Mouse (Mus musculus): ENCODE data around the gene Zfp341. TPM values are rescaled to one million over a fixed set of nuclear protein-coding genes. Genes with fewer than 3 reads are reported as not detected.

Zfp341 gene
- 1.3 and 1.5 TPM in 2 replicates for polyA plus RNA-seq (2016; fragmentation: Nextera tagmentation; extraction: Ambion mirVana)

GRCm38 (mm10) chr2:154613118-154614115 is at the start of gene Zfp341, which contains the start of gene 4930519P11Rik:
TSS of gene Zfp341 (plus strand) at chr2:154613297.
TSS of gene 4930519P11Rik (minus strand) at chr2:154613437.
- WGBS = under 1% methylated on average over 96 of the region's 98 CpGs
- H3K4me2 ChIP-seq = peak within 1 kb of the TSS; percentile 67
- ATAC-seq (ENCODE audit: insufficient number of reproducible peaks, insufficient read depth, low FRiP score, low TSS enrichment, low read depth) = peak; percentile 92
- no peaks in the 10 kb centered on the region for H3K36me3 ChIP-seq
- peaks cover 8% of the 10 kb centered on the region for H3K4me1 ChIP-seq (replicated peaks)
- H3K27ac ChIP-seq = peak within 1 kb of the TSS; percentile 96
- H3K27me3 ChIP-seq = peaks cover 6% of the 10 kb centered on the region; the same call in 1 of the 2 replicates
- peak within 1 kb of the TSS; percentile 55 for H3K4me3 ChIP-seq (replicated peaks)
- H3K9ac ChIP-seq (replicated peaks) = peak within 1 kb of the TSS; percentile 75
- no peaks in the 10 kb centered on the region for H3K9me3 ChIP-seq

GRCm38 (mm10) chr2:154563612-154564170 is 49.4 kb upstream of the Zfp341 start:
- 85% methylated on average over 21 of the region's 22 CpGs for WGBS
- ATAC-seq (ENCODE audit: insufficient number of reproducible peaks, insufficient read depth, low FRiP score, low TSS enrichment, low read depth) = no peak
- Histone ChIP-seq H3K9me3 (no peaks in the 10 kb centered on the region), H3K9ac (replicated peaks) (no peak overlapping the region), H3K27ac (peak overlapping the region; percentile 23; the same call in 1 of the 2 replicates), H3K4me2 (no peak overlapping the region), H3K4me3 (replicated peaks) (no peak overlapping the region), H3K27me3 (no peaks in the 10 kb centered on the region), H3K4me1 (replicated peaks) (peaks cover 53% of the 10 kb centered on the region), H3K36me3 (peaks cover 50% of the 10 kb centered on the region)

- H3K9ac ChIP-seq (replicated peaks) = no peak overlapping the region
- H3K4me1 ChIP-seq (replicated peaks) = peaks cover 51% of the 10 kb centered on the region
- ATAC-seq (ENCODE audit: insufficient number of reproducible peaks, insufficient read depth, low FRiP score, low TSS enrichment, low read depth) = no peak
- peak overlapping the region; percentile 67; the same call in 1 of the 2 replicates for H3K27ac ChIP-seq
- H3K27me3 ChIP-seq = no peaks in the 10 kb centered on the region
- no peak overlapping the region for H3K4me2 ChIP-seq
- peaks cover 41% of the 10 kb centered on the region for H3K36me3 ChIP-seq
- 66% methylated on average over 3 of the region's 3 CpGs for WGBS
- H3K9me3 ChIP-seq = no peaks in the 10 kb centered on the region
- no peak overlapping the region for H3K4me3 ChIP-seq (replicated peaks)
These were observed 47.5 kb upstream of the Zfp341 start for GRCm38 (mm10) chr2:154565562-154565961.

- Histone ChIP-seq H3K27ac (peak overlapping the region; percentile 67), H3K4me1 (replicated peaks) (peaks cover 55% of the 10 kb centered on the region), H3K9me3 (no peaks in the 10 kb centered on the region), H3K4me3 (replicated peaks) (0 out of 2 replicates have a peak overlapping the region, but pooled peaks have one; percentile 6), H3K36me3 (peaks cover 31% of the 10 kb centered on the region), H3K4me2 (peak overlapping the region; percentile 19; the same call in 1 of the 2 replicates), H3K9ac (replicated peaks) (no peak overlapping the region; the same call in 1 of the 2 replicates), H3K27me3 (no peaks in the 10 kb centered on the region)
- no peak for ATAC-seq (ENCODE audit: insufficient number of reproducible peaks, insufficient read depth, low FRiP score, low TSS enrichment, low read depth)
- WGBS = 32% methylated on average over 8 of the region's 8 CpGs
These were observed 46.5 kb upstream of the Zfp341 start for GRCm38 (mm10) chr2:154566641-154567040.

GRCm38 (mm10) chr2:154567766-154568165 is 45.3 kb upstream of the Zfp341 start:
- no peaks in the 10 kb centered on the region for H3K9me3 ChIP-seq
- WGBS = 81% methylated on average over 2 of the region's 2 CpGs
- peak overlapping the region; percentile 77 for H3K4me2 ChIP-seq
- peak overlapping the region; percentile 86; the same call in 1 of the 2 replicates for H3K9ac ChIP-seq (replicated peaks)
- H3K27ac ChIP-seq = peak overlapping the region; percentile 88; the same call in 1 of the 2 replicates
- no peak for ATAC-seq (ENCODE audit: insufficient number of reproducible peaks, insufficient read depth, low FRiP score, low TSS enrichment, low read depth)
- peaks cover 23% of the 10 kb centered on the region for H3K36me3 ChIP-seq
- H3K4me1 ChIP-seq (replicated peaks) = peaks cover 65% of the 10 kb centered on the region
- H3K4me3 ChIP-seq (replicated peaks) = peak overlapping the region; percentile 91
- no peaks in the 10 kb centered on the region for H3K27me3 ChIP-seq

- Histone ChIP-seq H3K9ac (replicated peaks) (peak overlapping the region; percentile 86), H3K9me3 (no peaks in the 10 kb centered on the region), H3K27ac (peak overlapping the region; percentile 88), H3K27me3 (no peaks in the 10 kb centered on the region), H3K4me1 (replicated peaks) (peaks cover 65% of the 10 kb centered on the region), H3K4me2 (peak overlapping the region; percentile 77), H3K4me3 (replicated peaks) (peak overlapping the region; percentile 91), H3K36me3 (peaks cover 16% of the 10 kb centered on the region)
- WGBS = 20% methylated on average over 10 of the region's 10 CpGs
- no peak for ATAC-seq (ENCODE audit: insufficient number of reproducible peaks, insufficient read depth, low FRiP score, low TSS enrichment, low read depth)
These were observed 44.6 kb upstream of the Zfp341 start for GRCm38 (mm10) chr2:154568329-154569070.

- Histone ChIP-seq H3K4me1 (replicated peaks) (peaks cover 63% of the 10 kb centered on the region), H3K9me3 (no peaks in the 10 kb centered on the region), H3K9ac (replicated peaks) (peak overlapping the region; percentile 86), H3K4me2 (peak overlapping the region; percentile 77), H3K27me3 (no peaks in the 10 kb centered on the region), H3K36me3 (peaks cover 8% of the 10 kb centered on the region), H3K4me3 (replicated peaks) (peak overlapping the region; percentile 91), H3K27ac (peak overlapping the region; percentile 88)
- peak; percentile 64 for ATAC-seq (ENCODE audit: insufficient number of reproducible peaks, insufficient read depth, low FRiP score, low TSS enrichment, low read depth)
- under 1% methylated on average over 70 of the region's 70 CpGs for WGBS
These were observed 43.9 kb upstream of the Zfp341 start for GRCm38 (mm10) chr2:154569071-154569748.

- ATAC-seq (ENCODE audit: insufficient number of reproducible peaks, insufficient read depth, low FRiP score, low TSS enrichment, low read depth) = peak; percentile 95
- H3K4me3 ChIP-seq (replicated peaks) = peak within 1 kb of the TSS; percentile 91
- peak within 1 kb of the TSS; percentile 88 for H3K27ac ChIP-seq
- H3K4me2 ChIP-seq = peak within 1 kb of the TSS; percentile 77
- 0% methylated on average over 43 of the region's 44 CpGs for WGBS
- H3K27me3 ChIP-seq = no peaks in the 10 kb centered on the region
- H3K36me3 ChIP-seq = peaks cover 2% of the 10 kb centered on the region
- H3K9me3 ChIP-seq = no peaks in the 10 kb centered on the region
- peak within 1 kb of the TSS; percentile 86 for H3K9ac ChIP-seq (replicated peaks)
- H3K4me1 ChIP-seq (replicated peaks) = peaks cover 60% of the 10 kb centered on the region
These were observed 43.2 kb upstream of the Zfp341 start, which contains the start of gene E2f1 for GRCm38 (mm10) chr2:154569836-154570286. TSS of gene E2f1 (minus strand) at chr2:154569892.

- peak overlapping the region; percentile 77 for H3K4me2 ChIP-seq
- no peaks in the 10 kb centered on the region for H3K27me3 ChIP-seq
- no peak overlapping the region for H3K27ac ChIP-seq
- 73% methylated on average over 4 of the region's 4 CpGs for WGBS
- H3K4me1 ChIP-seq (replicated peaks) = peaks cover 52% of the 10 kb centered on the region
- H3K9ac ChIP-seq (replicated peaks) = 0 out of 2 replicates have a peak overlapping the region, but pooled peaks have one; percentile 49
- no peak for ATAC-seq (ENCODE audit: insufficient number of reproducible peaks, insufficient read depth, low FRiP score, low TSS enrichment, low read depth)
- H3K4me3 ChIP-seq (replicated peaks) = no peak overlapping the region; the same call in 1 of the 2 replicates
- no peaks in the 10 kb centered on the region for H3K36me3 ChIP-seq
- H3K9me3 ChIP-seq = no peaks in the 10 kb centered on the region
These were observed 42.4 kb upstream of the Zfp341 start for GRCm38 (mm10) chr2:154570666-154571065.

- Histone ChIP-seq H3K4me2 (no peak overlapping the region), H3K27me3 (no peaks in the 10 kb centered on the region), H3K4me1 (replicated peaks) (peaks cover 46% of the 10 kb centered on the region), H3K4me3 (replicated peaks) (no peak overlapping the region), H3K36me3 (no peaks in the 10 kb centered on the region), H3K27ac (no peak overlapping the region), H3K9ac (replicated peaks) (no peak overlapping the region), H3K9me3 (no peaks in the 10 kb centered on the region)
- 86% methylated on average over 4 of the region's 4 CpGs for WGBS
- no peak for ATAC-seq (ENCODE audit: insufficient number of reproducible peaks, insufficient read depth, low FRiP score, low TSS enrichment, low read depth)
These were observed 41.8 kb upstream of the Zfp341 start for GRCm38 (mm10) chr2:154571266-154571665.
